Mouse (Mus musculus): Measurements from ENCODE around the gene Nckap5l. TPM values are rescaled to one million over a fixed set of nuclear protein-coding genes. Genes with fewer than 3 reads are reported as not detected.

Nckap5l gene
- total RNA-seq, 2 experiments from 2014 or later = 3.6 to 4.0 TPM

GRCm38 (mm10) chr15:99438966-99439698 lies 18.4 kb downstream of the Nckap5l start:
- DNase-seq = no peak
- intact Hi-C loops (cut with DNase I) = no loop called here

- no peak for DNase-seq
- intact Hi-C loops (cut with DNase I) = no loop called here
Observed at GRCm38 (mm10) chr15:99433913-99434312, 23.6 kb downstream of the Nckap5l start.

- intact Hi-C loops (cut with DNase I) = no loop called here
- no peak for DNase-seq
Observed at GRCm38 (mm10) chr15:99433081-99433718, 24.3 kb downstream of the Nckap5l start.

- DNase-seq = no peak
- intact Hi-C loops (cut with DNase I) = no loop called here
Observed at GRCm38 (mm10) chr15:99431967-99432366, 25.6 kb downstream of the Nckap5l start.

GRCm38 (mm10) chr15:99431504-99431903 lies 26.0 kb downstream of the Nckap5l start:
- intact Hi-C loops (cut with DNase I) = no loop called here
- DNase-seq = no peak

- intact Hi-C loops (cut with DNase I) = no loop called here
- no peak for DNase-seq
Observed at GRCm38 (mm10) chr15:99431063-99431462, 26.5 kb downstream of the Nckap5l start.

- no peak for DNase-seq
- intact Hi-C loops (cut with DNase I) = no loop called here
Observed at GRCm38 (mm10) chr15:99430394-99430793, 27.2 kb downstream of the Nckap5l start.

- no peak for DNase-seq
- intact Hi-C loops (cut with DNase I) = no loop called here
Observed at GRCm38 (mm10) chr15:99423884-99424283, 33.7 kb downstream of the Nckap5l start.

GRCm38 (mm10) chr15:99423131-99423530 lies 34.4 kb downstream of the Nckap5l start:
- no peak for DNase-seq
- intact Hi-C loops (cut with DNase I) = no loop called here

- no peak for DNase-seq
- intact Hi-C loops (cut with DNase I) = no loop called here
Observed at GRCm38 (mm10) chr15:99422551-99422950, 35.0 kb downstream of the Nckap5l start.

GRCm38 (mm10) chr15:99421676-99422075 lies 35.9 kb downstream of the Nckap5l start:
- intact Hi-C loops (cut with DNase I) = no loop called here
- DNase-seq = no peak

GRCm38 (mm10) chr15:99421152-99421551 lies 36.4 kb downstream of the Nckap5l start:
- intact Hi-C loops (cut with DNase I) = no loop called here
- no peak for DNase-seq

- intact Hi-C loops (cut with DNase I) = no loop called here
- DNase-seq = peak; percentile 75 to 82
Observed at GRCm38 (mm10) chr15:99420521-99421014, 37.0 kb downstream of the Nckap5l start.

GRCm38 (mm10) chr15:99420101-99420500 lies 37.4 kb downstream of the Nckap5l start:
- intact Hi-C loops (cut with DNase I) = no loop called here
- DNase-seq = no peak

- intact Hi-C loops (cut with DNase I) = no loop called here
- DNase-seq = no peak
Observed at GRCm38 (mm10) chr15:99417692-99418271, 39.8 kb downstream of the Nckap5l start.

- DNase-seq = no peak
- intact Hi-C loops (cut with DNase I) = loop anchor here (1.0 kb wide), 1 partner anchor 53 kb away; no protein-coding TSS in a partner anchor
Observed at GRCm38 (mm10) chr15:99416957-99417356, 40.6 kb downstream of the Nckap5l start.

- DNase-seq = peak; percentile 68 to 72
- intact Hi-C loops (cut with DNase I) = loop anchor here (1.0 kb wide), 1 partner anchor 54 kb away; no protein-coding TSS in a partner anchor
Observed at GRCm38 (mm10) chr15:99416348-99416882, 41.1 kb downstream of the Nckap5l start.

- DNase-seq = no peak
- intact Hi-C loops (cut with DNase I) = loop anchor here (1.0 kb wide), 1 partner anchor 55 kb away; no protein-coding TSS in a partner anchor
Observed at GRCm38 (mm10) chr15:99415793-99416192, 41.8 kb downstream of the Nckap5l start.

GRCm38 (mm10) chr15:99411747-99412146 lies 45.8 kb downstream of the Nckap5l start:
- no peak for DNase-seq
- intact Hi-C loops (cut with DNase I) = no loop called here

- intact Hi-C loops (cut with DNase I) = no loop called here
Observed at GRCm38 (mm10) chr15:99408845-99409244, 48.7 kb downstream of the Nckap5l start.

GRCm38 (mm10) chr15:99406986-99407570 lies 50.5 kb downstream of the Nckap5l start:
- no peak for DNase-seq
- intact Hi-C loops (cut with DNase I) = no loop called here

More at GRCm38 (mm10) chr15:99408845-99409244, 48.7 kb downstream of the Nckap5l start:
- DNase-seq = no peak

Measured in gastrocnemius, postnatal 36 days (tissue).